ENCODE assay signal across 17 mouse cellular contexts in the genomic region with DNA sequence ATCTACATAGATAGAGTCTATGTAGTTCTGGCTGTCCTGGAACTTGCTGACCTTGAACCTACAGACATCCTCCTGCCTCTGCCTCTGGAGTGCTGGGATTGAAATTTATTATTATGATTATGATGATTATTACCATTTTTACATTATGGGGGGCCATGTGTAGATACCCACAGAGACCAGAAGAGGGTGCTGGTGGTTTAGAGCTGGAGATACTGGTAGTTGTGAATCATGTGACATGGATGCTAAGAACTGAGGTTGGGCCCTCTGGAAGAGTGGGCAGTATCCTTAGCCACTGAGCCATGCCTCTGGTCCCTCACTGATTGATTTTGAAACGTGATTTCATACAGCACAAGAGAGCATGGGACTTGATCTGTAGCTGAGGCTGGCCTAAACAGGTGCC. TPM values are rescaled to one million over a fixed set of nuclear protein-coding genes. Genes with fewer than 3 reads are reported as not detected.
DNase-seq lines count a peak whose midpoint lies in the region; ATAC-seq and TF ChIP-seq lines count a peak whose summit lies in the region.
"Had no signal": no experiment of that assay in that cellular context is flagged by ENCODE, and none has a peak within 500 bp of the region (broad histone marks: within the 10 kb centered on the region; RNA-seq: fewer than 3 reads in every experiment).

No protein-coding gene starts in this region.

- no peaks in the 10 kb centered on the region for H3K9me3 ChIP-seq in hindbrain, postnatal 0 days (ENCODE audit: low read length)
- no peaks in the 10 kb centered on the region for H3K9me3 ChIP-seq in hindbrain, embryonic 13.5 days
- H3K9me3 ChIP-seq in lung, embryonic 14.5 days (ENCODE audit: low read depth, low read length), result no peaks in the 10 kb centered on the region
- no peaks in the 10 kb centered on the region for H3K9me3 ChIP-seq in MEL (replicated peaks; ENCODE audit: insufficient read depth, low read length)
- H3K9me3 ChIP-seq in stomach, postnatal 0 days (ENCODE audit: control insufficient read depth, low read length), result no peaks in the 10 kb centered on the region
- H3K9me3 ChIP-seq: embryonic facial prominence, embryonic 12.5 days; forebrain, embryonic 15.5 days; hindbrain, embryonic 12.5 days; limb, embryonic 15.5 days had no signal

- TF ChIP-seq CTCF in hindbrain, postnatal 0 days (IDR thresholded peaks at IDR 0.05; ENCODE audit: low read depth), result peak; percentile 47
- TF ChIP-seq CTCF in lung, embryonic 14.5 days (IDR thresholded peaks at IDR 0.05; ENCODE audit: low read depth), result peak; percentile 47
- TF ChIP-seq CTCF in MEL (IDR thresholded peaks at IDR 0.05 in 2 of 3, conservative IDR thresholded peaks at IDR 0.05 in 1 of 3; ENCODE audit: control insufficient read depth in 1 of 3, insufficient read depth in 1 of 3, low read depth in 2 of 3, low read length in 3 of 3, poor library complexity in 1 of 3, severe bottlenecking in 1 of 3), result peak; percentile 39 to 83 (median 62); a peak in 5 of 6 replicates
- TF ChIP-seq CTCF in stomach, postnatal 0 days (IDR thresholded peaks at IDR 0.05; ENCODE audit: low read depth), result peak; percentile 62

- TF ChIP-seq EP300 in MEL (IDR thresholded peaks at IDR 0.05; ENCODE audit: low read depth in 1 of 2, low read length in 2 of 2), result no peak
- TF ChIP-seq EP300 in stomach, postnatal 0 days (optimal IDR thresholded peaks at IDR 0.05), result no peak

- H3K9ac ChIP-seq in hindbrain, postnatal 0 days (replicated peaks; ENCODE audit: low read length), result no peak overlapping the region
- no peak overlapping the region for H3K9ac ChIP-seq in hindbrain, embryonic 13.5 days
- H3K9ac ChIP-seq in lung, embryonic 14.5 days, result no peak overlapping the region
- no peak overlapping the region for H3K9ac ChIP-seq in MEL (ENCODE audit: control insufficient read depth, low read depth, low read length, poor library complexity, severe bottlenecking)
- H3K9ac ChIP-seq in stomach, postnatal 0 days (ENCODE audit: low read length), result no peak overlapping the region
- H3K9ac ChIP-seq: embryonic facial prominence, embryonic 12.5 days; forebrain, embryonic 15.5 days; hindbrain, embryonic 12.5 days; limb, embryonic 15.5 days had no signal

- TF ChIP-seq POLR2A in MEL (IDR thresholded peaks at IDR 0.05; ENCODE audit: control insufficient read depth in 1 of 2, insufficient read depth in 1 of 2, low read depth in 1 of 2, low read length in 2 of 2, poor library complexity in 1 of 2), result no peak

- peak; percentile 85 for TF ChIP-seq RAD21 in MEL (IDR thresholded peaks at IDR 0.05; ENCODE audit: low read depth, low read length)

- H3K4me3 ChIP-seq in hindbrain, postnatal 0 days (ENCODE audit: low read length), result no peak overlapping the region
- no peak overlapping the region for H3K4me3 ChIP-seq in hindbrain, embryonic 13.5 days
- H3K4me3 ChIP-seq in lung, embryonic 14.5 days (ENCODE audit: low read depth, low read length), result 0 out of 2 replicates have a peak overlapping the region, but pooled peaks have one; percentile 2
- H3K4me3 ChIP-seq in MEL (ENCODE audit: control insufficient read depth in 1 of 2, insufficient read depth in 1 of 2, low read depth in 2 of 2, low read length in 2 of 2), result no peak overlapping the region
- H3K4me3 ChIP-seq in stomach, postnatal 0 days (ENCODE audit: low read depth, low read length), result no peak overlapping the region
- H3K4me3 ChIP-seq: embryonic facial prominence, embryonic 12.5 days; hindbrain, embryonic 12.5 days; limb, embryonic 15.5 days had no signal

- no peak overlapping the region for H3K27ac ChIP-seq in hindbrain, postnatal 0 days
- H3K27ac ChIP-seq in hindbrain, embryonic 13.5 days, result no peak overlapping the region
- H3K27ac ChIP-seq in lung, embryonic 14.5 days (ENCODE audit: low read depth), result no peak overlapping the region
- no peak overlapping the region for H3K27ac ChIP-seq in MEL (ENCODE audit: control insufficient read depth, low read depth, low read length)
- no peak overlapping the region for H3K27ac ChIP-seq in stomach, postnatal 0 days (replicated peaks)
- H3K27ac ChIP-seq: hindbrain, embryonic 12.5 days; limb, embryonic 15.5 days; macrophage had no signal

- H3K79me2 ChIP-seq in MEL (ENCODE audit: control insufficient read depth, insufficient read depth, low read length, poor library complexity), result peaks cover 7% of the 10 kb centered on the region; the same call in 1 of the 2 replicates

- no peak overlapping the region for H3K4me2 ChIP-seq in hindbrain, postnatal 0 days (ENCODE audit: low read depth, low read length)
- H3K4me2 ChIP-seq in hindbrain, embryonic 13.5 days, result no peak overlapping the region
- no peak overlapping the region for H3K4me2 ChIP-seq in lung, embryonic 14.5 days
- no peak overlapping the region for H3K4me2 ChIP-seq in stomach, postnatal 0 days (replicated peaks; ENCODE audit: low read depth)
- H3K4me2 ChIP-seq: limb, embryonic 15.5 days had no signal

- H3K4me1 ChIP-seq in hindbrain, postnatal 0 days (ENCODE audit: insufficient read depth, low read length), result peaks cover 7% of the 10 kb centered on the region
- H3K4me1 ChIP-seq in hindbrain, embryonic 13.5 days (replicated peaks), result peaks cover 64% of the 10 kb centered on the region
- peaks cover 15% of the 10 kb centered on the region for H3K4me1 ChIP-seq in lung, embryonic 14.5 days (ENCODE audit: insufficient read depth)
- H3K4me1 ChIP-seq in MEL (ENCODE audit: control insufficient read depth in 1 of 2, insufficient read depth in 2 of 2, low read length in 2 of 2), result peaks cover 2 to 20% of the 10 kb centered on the region in 2 experiments; a peak in 3 of 4 replicates
- H3K4me1 ChIP-seq in stomach, postnatal 0 days (replicated peaks; ENCODE audit: control insufficient read depth, insufficient read depth), result no peaks in the 10 kb centered on the region; the same call in 1 of the 2 replicates

- H3K27me3 ChIP-seq in hindbrain, postnatal 0 days (ENCODE audit: insufficient read depth, low read length), result no peaks in the 10 kb centered on the region
- H3K27me3 ChIP-seq in hindbrain, embryonic 13.5 days, result peaks cover 28% of the 10 kb centered on the region
- H3K27me3 ChIP-seq in lung, embryonic 14.5 days (ENCODE audit: insufficient read depth, low read length), result no peaks in the 10 kb centered on the region
- no peaks in the 10 kb centered on the region for H3K27me3 ChIP-seq in MEL (ENCODE audit: control insufficient read depth in 1 of 2, insufficient read depth in 2 of 2, low read length in 2 of 2)
- H3K27me3 ChIP-seq in stomach, postnatal 0 days (ENCODE audit: control insufficient read depth, insufficient read depth, low read length), result no peaks in the 10 kb centered on the region
- H3K27me3 ChIP-seq: forebrain, embryonic 15.5 days had no signal

- DNase-seq in hindbrain, postnatal 0 days (ENCODE audit: low spot score), result no peak
- DNase-seq in lung, embryonic 14.5 days, result no peak
- DNase-seq in lung, postnatal 36 days, result no peak
- DNase-seq in MEL (ENCODE audit: low read depth, low spot score), result peak; percentile 69
- no peak for DNase-seq in stomach, postnatal 0 days (ENCODE audit: low spot score)
- no peak for DNase-seq in urinary bladder, postnatal 10 days (ENCODE audit: low spot score)
- DNase-seq: gastrocnemius, postnatal 10 days; kidney, postnatal 14 days; right cerebral cortex, postnatal 25 days; thymus, postnatal 25 days had no signal

- WGBS in hindbrain, postnatal 0 days, result 80% methylated on average over 1 of the region's 1 CpGs
- 79% methylated on average over 1 of the region's 1 CpGs for WGBS in hindbrain, embryonic 13.5 days
- 71% methylated on average over 1 of the region's 1 CpGs for WGBS in lung, embryonic 14.5 days
- 100% methylated on average over 1 of the region's 1 CpGs for WGBS in stomach, postnatal 0 days

- ATAC-seq in hindbrain, postnatal 0 days, result no peak
- no peak for ATAC-seq in hindbrain, embryonic 13.5 days (ENCODE audit: low FRiP score)
- no peak for ATAC-seq in lung, embryonic 14.5 days (ENCODE audit: insufficient read depth)
- no peak for ATAC-seq in stomach, postnatal 0 days (ENCODE audit: low FRiP score, low TSS enrichment)

- peaks cover 4% of the 10 kb centered on the region for H3K36me3 ChIP-seq in hindbrain, postnatal 0 days (ENCODE audit: insufficient read depth, low read length)
- H3K36me3 ChIP-seq in hindbrain, embryonic 13.5 days, result peaks cover 25% of the 10 kb centered on the region
- H3K36me3 ChIP-seq in lung, embryonic 14.5 days (ENCODE audit: insufficient read depth), result peaks cover 44% of the 10 kb centered on the region
- peaks cover 0 to 14% of the 10 kb centered on the region in 2 experiments; a peak in 2 of 4 replicates for H3K36me3 ChIP-seq in MEL (ENCODE audit: control insufficient read depth in 1 of 2, insufficient read depth in 2 of 2, low read length in 2 of 2)
- peaks cover 6% of the 10 kb centered on the region; the same call in 1 of the 2 replicates for H3K36me3 ChIP-seq in stomach, postnatal 0 days (ENCODE audit: control insufficient read depth, insufficient read depth, low read length)

RNA-seq across cellular contexts. Expression of a gene that starts 3.4 kb away (rescaled TPM):
- 61.0 and 65.4 TPM in 2 replicates for total RNA-seq in hindbrain, postnatal 0 days (2014; rRNA removed)
- 20.3 and 21.6 TPM in 2 replicates for polyA plus RNA-seq in hindbrain, postnatal 0 days (2015; fragmentation: Nextera tagmentation; extraction: Ambion mirVana)
- 28.4 and 30.7 TPM in 2 replicates for polyA plus RNA-seq in hindbrain, embryonic 13.5 days (2015; fragmentation: Nextera tagmentation; extraction: Ambion mirVana)
- 45.8 and 48.7 TPM in 2 replicates for polyA plus RNA-seq in lung, embryonic 14.5 days (2014; fragmentation: Nextera tagmentation; extraction: Ambion mirVana)
- total RNA-seq in MEL (2012; rRNA removed), result 16.9 and 18.3 TPM in 2 replicates
- polyA plus RNA-seq in MEL (2012; ENCODE audit: insufficient read depth in 1 of 2, insufficient read length in 2 of 2, low read depth in 1 of 2, low replicate concordance in 2 of 2, missing spikeins in 1 of 2), result 10 to 100 TPM in 1 of 2 experiments, not detected in 1; 44.6 TPM
- 25.3 and 29.7 TPM in 2 replicates for polyA plus RNA-seq in stomach, postnatal 0 days (2015; fragmentation: Nextera tagmentation; extraction: Ambion mirVana)
- total RNA-seq: monocyte, adult 5-6 weeks had no signal
- polyA plus RNA-seq: macrophage had no signal

RNA-seq across cellular contexts. Expression of a gene that starts 6.0 kb away (rescaled TPM):
- 0.31 TPM in 1 of 2 replicates, not detected in the other for total RNA-seq in hindbrain, postnatal 0 days (2014; rRNA removed)
- polyA plus RNA-seq in hindbrain, postnatal 0 days (2015; fragmentation: Nextera tagmentation; extraction: Ambion mirVana), result 0.79 and 1.1 TPM in 2 replicates
- 1.0 and 1.1 TPM in 2 replicates for polyA plus RNA-seq in hindbrain, embryonic 13.5 days (2015; fragmentation: Nextera tagmentation; extraction: Ambion mirVana)
- 0.09 and 0.27 TPM in 2 replicates for polyA plus RNA-seq in lung, embryonic 14.5 days (2014; fragmentation: Nextera tagmentation; extraction: Ambion mirVana)
- total RNA-seq in MEL (2012; rRNA removed), result 0.75 and 1.1 TPM in 2 replicates
- polyA plus RNA-seq in MEL (2012; ENCODE audit: insufficient read depth in 1 of 2, insufficient read length in 2 of 2, low read depth in 1 of 2, low replicate concordance in 2 of 2, missing spikeins in 1 of 2), result 1 to 10 TPM in 1 of 2 experiments, not detected in 1; 1.3 TPM
- polyA plus RNA-seq in stomach, postnatal 0 days (2015; fragmentation: Nextera tagmentation; extraction: Ambion mirVana), result 0.70 and 0.76 TPM in 2 replicates

RNA-seq across cellular contexts. Expression of a gene that starts 9.1 kb away (rescaled TPM):
- total RNA-seq in hindbrain, postnatal 0 days (2014; rRNA removed), result 233 and 240 TPM in 2 replicates
- polyA plus RNA-seq in hindbrain, postnatal 0 days (2015; fragmentation: Nextera tagmentation; extraction: Ambion mirVana), result 170 and 185 TPM in 2 replicates
- 211 and 221 TPM in 2 replicates for polyA plus RNA-seq in hindbrain, embryonic 13.5 days (2015; fragmentation: Nextera tagmentation; extraction: Ambion mirVana)
- 81.4 and 92.4 TPM in 2 replicates for polyA plus RNA-seq in lung, embryonic 14.5 days (2014; fragmentation: Nextera tagmentation; extraction: Ambion mirVana)
- 24.1 and 30.5 TPM in 2 replicates for total RNA-seq in MEL (2012; rRNA removed)
- 100 to 1,000 TPM in 1 of 2 experiments, not detected in 1; 107 TPM for polyA plus RNA-seq in MEL (2012; ENCODE audit: insufficient read depth in 1 of 2, insufficient read length in 2 of 2, low read depth in 1 of 2, low replicate concordance in 2 of 2, missing spikeins in 1 of 2)
- 27.8 and 32.9 TPM in 2 replicates for polyA plus RNA-seq in stomach, postnatal 0 days (2015; fragmentation: Nextera tagmentation; extraction: Ambion mirVana)

RNA-seq across cellular contexts. Expression of a gene that starts 21.4 kb away (rescaled TPM):
- total RNA-seq in hindbrain, postnatal 0 days (2014; rRNA removed), result 111 and 112 TPM in 2 replicates
- polyA plus RNA-seq in hindbrain, postnatal 0 days (2015; fragmentation: Nextera tagmentation; extraction: Ambion mirVana), result 56.7 and 65.3 TPM in 2 replicates
- 40.6 and 42.3 TPM in 2 replicates for polyA plus RNA-seq in hindbrain, embryonic 13.5 days (2015; fragmentation: Nextera tagmentation; extraction: Ambion mirVana)
- 2.9 and 4.4 TPM in 2 replicates for polyA plus RNA-seq in lung, embryonic 14.5 days (2014; fragmentation: Nextera tagmentation; extraction: Ambion mirVana)
- total RNA-seq in MEL (2012; rRNA removed), result 23.7 and 24.6 TPM in 2 replicates
- 10 to 100 TPM; 65.8 to 66.0 TPM for polyA plus RNA-seq in MEL (2012; ENCODE audit: insufficient read depth in 1 of 2, insufficient read length in 2 of 2, low read depth in 1 of 2, low replicate concordance in 2 of 2, missing spikeins in 1 of 2)
- polyA plus RNA-seq in stomach, postnatal 0 days (2015; fragmentation: Nextera tagmentation; extraction: Ambion mirVana), result 45.9 and 65.4 TPM in 2 replicates

RNA-seq across cellular contexts. Expression of a gene that starts 24.9 kb away (rescaled TPM):
- 18.3 and 22.8 TPM in 2 replicates for total RNA-seq in hindbrain, postnatal 0 days (2014; rRNA removed)
- polyA plus RNA-seq in hindbrain, postnatal 0 days (2015; fragmentation: Nextera tagmentation; extraction: Ambion mirVana), result 19.9 and 20.2 TPM in 2 replicates
- 20.0 and 22.1 TPM in 2 replicates for polyA plus RNA-seq in hindbrain, embryonic 13.5 days (2015; fragmentation: Nextera tagmentation; extraction: Ambion mirVana)
- 17.8 and 21.0 TPM in 2 replicates for polyA plus RNA-seq in lung, embryonic 14.5 days (2014; fragmentation: Nextera tagmentation; extraction: Ambion mirVana)
- 31.1 and 31.9 TPM in 2 replicates for total RNA-seq in MEL (2012; rRNA removed)
- 10 to 100 TPM in 1 of 2 experiments, not detected in 1; 58.2 TPM for polyA plus RNA-seq in MEL (2012; ENCODE audit: insufficient read depth in 1 of 2, insufficient read length in 2 of 2, low read depth in 1 of 2, low replicate concordance in 2 of 2, missing spikeins in 1 of 2)
- polyA plus RNA-seq in stomach, postnatal 0 days (2015; fragmentation: Nextera tagmentation; extraction: Ambion mirVana), result 23.2 and 26.0 TPM in 2 replicates
